8 mouse cellular contexts compared by ENCODE assay signal in the genomic region with DNA sequence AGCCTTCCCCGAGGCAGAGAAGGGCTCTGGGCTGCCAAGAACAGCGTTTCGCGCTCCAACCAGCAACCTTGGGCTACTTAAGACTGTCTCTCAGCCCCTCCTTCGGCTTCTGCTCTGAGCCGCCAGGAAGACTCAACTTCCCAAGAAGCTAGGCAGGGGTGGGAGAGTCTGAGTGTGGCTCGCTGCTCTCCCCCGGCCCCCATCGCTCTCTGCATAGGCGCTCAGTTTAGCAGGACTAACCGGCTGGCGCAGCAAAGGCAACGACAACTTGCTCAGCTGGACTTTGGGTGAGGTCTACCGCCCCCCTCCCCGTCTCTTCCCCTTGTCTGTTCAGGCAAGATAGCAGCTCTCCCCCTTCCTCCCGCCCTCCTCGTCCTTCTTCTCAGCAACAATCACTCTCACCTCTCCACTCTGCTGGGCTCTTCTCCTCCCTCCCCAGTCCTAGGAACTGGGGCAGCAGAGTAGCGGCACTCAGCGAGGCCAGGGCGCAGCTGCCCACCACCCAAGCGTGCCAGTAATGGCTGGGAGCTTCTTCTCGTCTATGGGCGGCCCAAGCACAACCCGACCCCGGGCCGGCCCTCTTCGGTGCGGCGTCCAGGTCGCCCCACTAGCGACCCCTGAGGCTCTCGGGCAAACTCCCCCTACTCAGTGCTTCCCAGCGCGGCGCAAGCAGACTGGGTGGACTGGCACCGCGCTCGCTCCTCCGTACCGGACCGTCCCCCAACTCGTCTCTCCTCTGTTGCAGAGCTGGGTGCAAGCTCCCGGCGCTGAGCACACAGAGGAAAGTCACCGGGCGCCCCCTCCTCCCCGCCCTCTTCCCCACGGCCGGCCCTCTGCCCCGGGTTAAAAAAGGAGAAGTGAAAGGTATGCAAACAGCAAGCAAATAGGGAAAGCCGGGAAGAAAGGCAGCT. TPM values are rescaled to one million over a fixed set of nuclear protein-coding genes. Genes with fewer than 3 reads are reported as not detected.
A peak's percentile ranks its signal among the peaks of the same experiment; 100 is the strongest.
DNase-seq lines count a peak whose midpoint lies in the region; ATAC-seq and TF ChIP-seq lines count a peak whose summit lies in the region.

No protein-coding gene starts in this region.

- ATAC-seq in common myeloid progenitor, adult 5-6 weeks (replicated peaks; ENCODE audit: low read depth, poor library complexity, severe bottlenecking): peak; percentile 43
- peak; percentile 8; the same call in 1 of the 2 replicates for ATAC-seq in limb, embryonic 14.5 days (ENCODE audit: low FRiP score, low read depth)
- no peak for ATAC-seq in CD4-positive, CD25-positive, alpha-beta regulatory T cell, adult 4 months

- no peaks in the 10 kb centered on the region for H3K9me3 ChIP-seq in limb, embryonic 14.5 days (ENCODE audit: control insufficient read depth, low read length)

- peak overlapping the region; percentile 40 for H3K9ac ChIP-seq in limb, embryonic 14.5 days (ENCODE audit: low read depth, low read length, severe bottlenecking)

- no peak for TF ChIP-seq POLR2A in limb, embryonic 14.5 days (IDR thresholded peaks at IDR 0.05; ENCODE audit: borderline replicate concordance, extremely low read depth, insufficient read depth, insufficient read length)

- peak overlapping the region; percentile 61 for H3K27ac ChIP-seq in left cerebral cortex, adult 2 months
- H3K27ac ChIP-seq in limb, embryonic 14.5 days (replicated peaks; ENCODE audit: low read depth, low read length): no peak overlapping the region

- under 1% methylated on average over 50 of the region's 51 CpGs for WGBS in limb, embryonic 14.5 days

- DNase-seq in left cerebral cortex, adult 2 months (ENCODE audit: extremely low spot score in 1 of 2, low spot score in 2 of 2): no peak
- DNase-seq in left cerebral cortex, postnatal 14 days (ENCODE audit: low spot score in 2 of 2): no peak
- peak; percentile 45 to 54 for DNase-seq in heart, postnatal 10 days
- no peak for DNase-seq in limb, embryonic 14.5 days (ENCODE audit: low spot score)
- DNase-seq in retina, embryonic 14.5 days (ENCODE audit: low spot score): peak; percentile 75
- DNase-seq in layer of hippocampus, adult 11-12 months (ENCODE audit: low spot score): no peak

- intact Hi-C loops in left cerebral cortex, adult 2 months (cut with DNase I): no loop called here
- intact Hi-C loops in left cerebral cortex, postnatal 14 days (cut with DNase I): no loop called here
- intact Hi-C loops in heart, postnatal 10 days (cut with DNase I): loop anchor here (5.0 to 10.0 kb wide), 2 partner anchors 122 to 526 kb away; no protein-coding TSS in a partner anchor

- peaks cover 66% of the 10 kb centered on the region for H3K27me3 ChIP-seq in limb, embryonic 14.5 days (ENCODE audit: control insufficient read depth, insufficient read depth, low read length)

- TF ChIP-seq CTCF in left cerebral cortex, adult 2 months (IDR thresholded peaks at IDR 0.05): no peak

- H3K4me3 ChIP-seq in left cerebral cortex, adult 2 months: peak overlapping the region; percentile 50
- H3K4me3 ChIP-seq in limb, embryonic 14.5 days (replicated peaks; ENCODE audit: low read length): peak overlapping the region; percentile 55

- H3K4me2 ChIP-seq in limb, embryonic 14.5 days (replicated peaks; ENCODE audit: low read depth, low read length, severe bottlenecking): peak overlapping the region; percentile 84

- H3K4me1 ChIP-seq in limb, embryonic 14.5 days (ENCODE audit: control insufficient read depth, insufficient read depth, low read length): peaks cover 8% of the 10 kb centered on the region

- H3K36me3 ChIP-seq in limb, embryonic 14.5 days (ENCODE audit: control insufficient read depth, insufficient read depth, low read length): no peaks in the 10 kb centered on the region

RNA-seq across cellular contexts. Expression of a gene that starts 1.5 kb away (rescaled TPM):
- 1 to 10 TPM; 7.3 to 7.4 TPM for total RNA-seq in left cerebral cortex, adult 2 months (2021)
- 10 to 100 TPM in 1 of 2 experiments, 1 to 10 TPM in 1; 8.0 to 12.4 TPM for total RNA-seq in left cerebral cortex, postnatal 14 days (2021)
- total RNA-seq in common myeloid progenitor, adult 5-6 weeks (2017): 0.05 TPM in 1 of 2 replicates, not detected in the other
- 10 to 100 TPM; 34.3 to 68.1 TPM for total RNA-seq in heart, postnatal 10 days (2021)
- polyA plus RNA-seq in limb, embryonic 14.5 days (2012; rRNA removed): 2.6 and 2.9 TPM in 2 replicates
- 2.7 and 3.1 TPM in 2 replicates for polyA plus RNA-seq in limb, embryonic 14.5 days (2014; fragmentation: Nextera tagmentation; extraction: Ambion mirVana)
- under 1 TPM; 0.11 to 0.20 TPM for polyA plus RNA-seq in CD4-positive, CD25-positive, alpha-beta regulatory T cell, adult 4 months (2017; shearing (Covaris generic))

Comparison
In these comparisons a context has a peak if more than half of its experiments do, and no peak if none do; other contexts are left out.
1. DNase-seq: peak in heart, postnatal 10 days (2 of 2) and retina, embryonic 14.5 days (single experiment); none in left cerebral cortex, adult 2 months (0 of 2), left cerebral cortex, postnatal 14 days (0 of 2), limb, embryonic 14.5 days (single experiment) and layer of hippocampus, adult 11-12 months (single experiment).